Mouse (Mus musculus) MEL (cell line): ENCODE results near the gene Gdpd3. TPM values are rescaled to one million over a fixed set of nuclear protein-coding genes. Genes with fewer than 3 reads are reported as not detected.

Experiments used
- DNase-seq: peaks from one replicate; pipeline ENCODE4 v3.0.0; 2011; ENCODE audit warnings: low read depth, low spot score
- H3K27ac ChIP-seq: 2 replicates; pipeline ENCODE4 v1.5.1; 2012; ENCODE audit warnings: low read depth, mild to moderate bottlenecking, control low read depth, low read length, moderate library complexity; ENCODE audit not compliant: control insufficient read depth
- H3K27me3 ChIP-seq, 2 experiments: fragments of 150-350 bp in 1 of 2; sonication (generic) in 1 of 2; 2 replicates each; pipeline ENCODE4 v1.6.1; 2012; ENCODE audit warnings: low read length in 2 of 2, mild to moderate bottlenecking in 2 of 2, improper control_type of control experiment in 1 of 2, moderate library complexity in 1 of 2; ENCODE audit not compliant: insufficient read depth in 2 of 2, control insufficient read depth in 1 of 2
- H3K36me3 ChIP-seq, 2 experiments: 2 replicates each; pipeline ENCODE4 v1.6.1; 2012 to 2014; ENCODE audit warnings: low read length in 2 of 2, improper control_type of control experiment in 1 of 2, inconsistent platforms in 1 of 2, mild to moderate bottlenecking in 1 of 2; ENCODE audit not compliant: insufficient read depth in 2 of 2, control insufficient read depth in 1 of 2
- H3K4me1 ChIP-seq, 2 experiments: fragments of 150-350 bp in 1 of 2; sonication (generic) in 1 of 2; 2 replicates each; pipeline ENCODE4 v1.6.1; 2012; ENCODE audit warnings: low read length in 2 of 2, improper control_type of control experiment in 1 of 2, mild to moderate bottlenecking in 1 of 2; ENCODE audit not compliant: insufficient read depth in 2 of 2, control insufficient read depth in 1 of 2
- H3K4me3 ChIP-seq, 2 experiments: fragments of 150-350 bp in 1 of 2; sonication (generic) in 1 of 2; 2 replicates each; pipeline ENCODE4 v1.5.1; 2012; ENCODE audit warnings: low read depth in 2 of 2, low read length in 2 of 2, mild to moderate bottlenecking in 2 of 2, moderate library complexity in 2 of 2, control low read depth in 1 of 2, improper control_type of control experiment in 1 of 2; ENCODE audit not compliant: control insufficient read depth in 1 of 2, insufficient read depth in 1 of 2
- H3K79me2 ChIP-seq: 2 replicates; pipeline ENCODE4 v1.6.1; 2012; ENCODE audit warnings: mild to moderate bottlenecking, low read length, moderate library complexity; ENCODE audit not compliant: control insufficient read depth, poor library complexity, insufficient read depth
- H3K9ac ChIP-seq: 2 replicates; pipeline ENCODE4 v1.6.1; 2012; ENCODE audit warnings: low read depth, mild to moderate bottlenecking, control low read depth, low read length, moderate library complexity; ENCODE audit not compliant: control insufficient read depth, poor library complexity, severe bottlenecking
- H3K9me3 ChIP-seq: fragments of 150-350 bp; sonication (generic); replicated peaks from 2 replicates; pipeline ENCODE4 v1.6.1; 2012; ENCODE audit warnings: mild to moderate bottlenecking, low read length, improper control_type of control experiment, moderate library complexity; ENCODE audit not compliant: insufficient read depth
- BHLHE40 ChIP-seq: IDR thresholded peaks from 2 replicates; pipeline ENCODE4 v1.6.1; 2012; ENCODE audit warnings: low read depth, mild to moderate bottlenecking, inconsistent platforms, low read length, improper control_type of control experiment, borderline replicate concordance
- CHD1 ChIP-seq: IDR thresholded peaks from 2 replicates; pipeline ENCODE4 v1.6.1; 2012; ENCODE audit warnings: low read depth, mild to moderate bottlenecking, inconsistent platforms, low read length, improper control_type of control experiment
- CTCF ChIP-seq, 3 experiments: IDR thresholded peaks in 2 of 3; conservative IDR thresholded peaks in 1 of 3; 2 replicates each; pipeline ENCODE4 v1.5.1; 2011 to 2012; ENCODE audit warnings: low read length in 3 of 3, low read depth in 2 of 3, mild to moderate bottlenecking in 2 of 3, improper control_type of control experiment in 1 of 3, inconsistent platforms in 1 of 3, mixed read lengths in 1 of 3, moderate library complexity in 1 of 3; ENCODE audit not compliant: control insufficient read depth in 1 of 3, insufficient read depth in 1 of 3, poor library complexity in 1 of 3, severe bottlenecking in 1 of 3
- ELF1 ChIP-seq: IDR thresholded peaks from 2 replicates; pipeline ENCODE4 v1.6.1; 2014; ENCODE audit warnings: low read depth, mild to moderate bottlenecking, inconsistent platforms, low read length, improper control_type of control experiment, moderate library complexity
- ETS1 ChIP-seq: IDR thresholded peaks from 2 replicates; pipeline ENCODE4 v1.6.1; 2012; ENCODE audit warnings: low read depth, mild to moderate bottlenecking, inconsistent platforms, low read length, improper control_type of control experiment, moderate library complexity
- GATA1 ChIP-seq: IDR thresholded peaks from 2 replicates; pipeline ENCODE4 v1.6.1; 2011; ENCODE audit warnings: low read depth, low read length, improper control_type of control experiment
- MAX ChIP-seq: IDR thresholded peaks from 2 replicates; pipeline ENCODE4 v1.6.1; 2011; ENCODE audit warnings: low read length, improper control_type of control experiment
- MYB ChIP-seq: IDR thresholded peaks from 2 replicates; pipeline ENCODE4 v1.6.1; 2011; ENCODE audit warnings: mild to moderate bottlenecking, low read depth, low read length, improper control_type of control experiment
- POLR2AphosphoS2 ChIP-seq: IDR thresholded peaks from 2 replicates; pipeline ENCODE4 v1.6.1; 2011; ENCODE audit warnings: low read length, improper control_type of control experiment
- SIN3A ChIP-seq: IDR thresholded peaks from 2 replicates; pipeline ENCODE4 v1.6.1; 2012; ENCODE audit warnings: low read length, improper control_type of control experiment, inconsistent platforms
- SMC3 ChIP-seq: IDR thresholded peaks from 2 replicates; pipeline ENCODE4 v1.6.1; 2011; ENCODE audit warnings: low read depth, low read length, improper control_type of control experiment
- TCF12 ChIP-seq: IDR thresholded peaks from 2 replicates; pipeline ENCODE4 v1.6.1; 2014; ENCODE audit warnings: low read depth, mild to moderate bottlenecking, inconsistent platforms, low read length, improper control_type of control experiment, moderate library complexity
- ZKSCAN1 ChIP-seq: IDR thresholded peaks from 2 replicates; pipeline ENCODE4 v1.6.1; 2012; ENCODE audit warnings: low read depth, mild to moderate bottlenecking, inconsistent platforms, low read length, improper control_type of control experiment, moderate library complexity
- polyA plus RNA-seq, 2 experiments: library from polyadenylated mRNA; stranded (reverse) in 1 of 2; unstranded in 1 of 2; fragments of >175 nt in 1 of 2; fragments of >200 nt in 1 of 2; gene quantifications; 2 replicates each; pipeline versions ENCODE4 v1.2.1 to v1.2.4; 2012; ENCODE audit warnings: low replicate concordance in 2 of 2, low read depth in 1 of 2; ENCODE audit not compliant: insufficient read length in 2 of 2, insufficient read depth in 1 of 2, missing spikeins in 1 of 2
- total RNA-seq: library from RNA; depleted of rRNA; stranded (reverse); fragments of 300-350 nt; gene quantifications from 2 replicates; pipeline ENCODE4 v1.2.3, GENCODE M21; 2012

Gdpd3 gene
- total and polyA plus RNA-seq, 3 experiments, result 12.7 to 13.0 TPM; not detected in 1

DNA sequence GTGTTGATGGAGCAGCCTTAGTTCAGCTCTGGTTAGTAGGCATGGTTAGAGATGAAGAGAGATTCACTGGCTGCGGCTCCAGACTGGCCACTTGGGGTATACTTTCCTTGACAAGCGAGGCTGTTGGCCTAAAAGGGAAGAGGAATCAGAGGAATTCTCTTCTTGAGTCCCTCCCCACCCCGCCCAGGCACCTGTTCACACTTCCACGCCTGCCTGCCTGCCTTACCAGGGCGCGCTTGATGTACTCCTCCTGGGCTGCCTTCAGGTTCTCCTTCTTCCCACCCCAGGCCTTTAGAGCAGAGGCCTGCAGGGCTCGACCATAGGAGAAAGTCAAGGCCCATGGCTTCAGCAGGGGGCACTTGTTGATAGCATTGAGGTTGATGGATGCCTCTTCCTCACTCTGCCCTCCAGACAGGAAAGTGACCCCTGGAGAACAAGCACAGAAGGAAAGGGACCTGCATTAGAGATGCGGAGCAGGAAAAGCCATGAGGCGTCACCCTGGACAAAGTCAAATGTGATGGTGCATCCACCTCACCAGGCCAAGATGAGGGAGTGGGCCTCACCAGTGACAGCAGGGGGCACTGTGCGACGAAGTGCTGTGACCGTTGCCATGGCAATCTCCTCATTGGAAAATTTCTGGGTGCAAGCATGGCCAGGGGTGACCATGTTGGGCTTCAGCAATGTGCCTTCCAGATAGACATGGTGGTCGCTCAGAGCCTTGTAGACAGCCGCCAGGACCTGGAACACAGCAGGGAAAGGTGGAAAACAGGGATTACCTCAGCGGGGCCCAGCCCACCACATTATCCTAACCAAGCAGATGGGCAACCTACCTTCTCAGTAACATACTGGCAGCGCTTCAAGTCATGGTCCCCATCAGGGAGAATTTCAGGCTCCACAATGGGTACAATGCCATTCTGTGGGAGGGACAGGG is 29.5 kb downstream of the Gdpd3 start:
- H3K4me3 ChIP-seq, result no peak overlapping the region; a peak in 1 of 4 replicates
- no peaks in the 10 kb centered on the region for H3K27me3 ChIP-seq
- peaks cover 13 to 29% of the 10 kb centered on the region in 2 experiments for H3K36me3 ChIP-seq
- peaks cover 0 to 26% of the 10 kb centered on the region in 2 experiments; a peak in 3 of 4 replicates for H3K4me1 ChIP-seq
- no peak for DNase-seq
- TF ChIP-seq ETS1 (no peak), POLR2AphosphoS2 (no peak), CTCF (IDR thresholded peaks at IDR 0.05 in 2 of 3, conservative IDR thresholded peaks at IDR 0.05 in 1 of 3; ENCODE audit: control insufficient read depth in 1 of 3, insufficient read depth in 1 of 3, low read depth in 2 of 3, low read length in 3 of 3, poor library complexity in 1 of 3, severe bottlenecking in 1 of 3) (peak; percentile 9 to 49 (median 24); a peak in 4 of 6 replicates), SIN3A (peak; percentile 35; the same call in 1 of the 2 replicates), MAX (no peak), GATA1 (no peak), CHD1 (0 out of 2 replicates have a peak, but pooled peaks have one; percentile 1), BHLHE40 (no peak), TCF12 (no peak), SMC3 (no peak), ZKSCAN1 (no peak)
- H3K9ac ChIP-seq, result no peak overlapping the region
- H3K9me3 ChIP-seq, result no peaks in the 10 kb centered on the region
- no peak overlapping the region for H3K27ac ChIP-seq
- peaks cover 48% of the 10 kb centered on the region for H3K79me2 ChIP-seq

DNA sequence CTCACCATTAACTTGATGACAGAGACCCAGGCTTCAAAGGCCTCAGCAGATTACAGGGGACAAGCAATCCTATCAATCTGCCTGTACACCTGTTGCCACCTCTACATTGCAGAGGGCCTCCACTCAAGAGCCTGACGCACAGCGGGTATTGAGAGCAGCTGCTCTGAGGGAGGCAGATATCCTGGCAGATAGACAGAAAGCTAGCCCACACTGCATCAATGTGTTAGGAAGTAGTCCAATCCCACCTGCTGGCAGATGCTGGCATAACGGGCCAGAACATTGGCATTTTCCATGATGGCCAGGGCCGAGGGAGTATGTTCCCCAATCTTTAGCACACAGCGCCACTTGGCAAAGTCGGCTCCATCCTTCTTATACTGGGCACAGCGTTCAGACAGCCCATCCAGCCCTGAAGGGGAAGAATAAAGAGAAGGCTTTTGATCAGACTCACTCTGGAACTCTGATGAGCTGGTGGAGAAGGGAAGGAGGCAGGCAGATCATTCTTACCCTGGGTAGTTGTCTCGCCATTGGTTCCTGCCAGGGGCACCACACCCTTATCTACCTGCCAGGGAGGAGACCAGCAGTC is 30.3 kb downstream of the Gdpd3 start:
- peaks cover 13 to 32% of the 10 kb centered on the region in 2 experiments for H3K36me3 ChIP-seq
- TF ChIP-seq POLR2AphosphoS2 (peak; percentile 45; the same call in 1 of the 2 replicates), MYB (no peak), ELF1 (no peak), CTCF (IDR thresholded peaks at IDR 0.05 in 2 of 3, conservative IDR thresholded peaks at IDR 0.05 in 1 of 3; ENCODE audit: control insufficient read depth in 1 of 3, insufficient read depth in 1 of 3, low read depth in 2 of 3, low read length in 3 of 3, poor library complexity in 1 of 3, severe bottlenecking in 1 of 3) (peak in 2 of 3 experiments; percentile 19 to 23; a peak in 1 of 6 replicates)
- TF ChIP-seq, all 39 proteins: peak for 2
- Histone ChIP-seq H3K4me1 (peaks cover 2 to 28% of the 10 kb centered on the region in 2 experiments), H3K9me3 (no peaks in the 10 kb centered on the region), H3K9ac (peak overlapping the region; percentile 96), H3K27me3 (no peaks in the 10 kb centered on the region), H3K4me3 (peak overlapping the region; percentile 87 to 95), H3K27ac (no peak overlapping the region), H3K79me2 (peaks cover 43% of the 10 kb centered on the region)
- peak; percentile 54 for DNase-seq
